Mouse (Mus musculus) embryonic facial prominence, embryonic 12.5 days (tissue): ENCODE data around the gene Vamp5. TPM values are rescaled to one million over a fixed set of nuclear protein-coding genes. Genes with fewer than 3 reads are reported as not detected.
A peak's percentile ranks its signal among the peaks of the same experiment; 100 is the strongest.

ENCODE experiments used
- ATAC-seq: fragments of 200-750 bp; cut with Nextera tagmentation; 2 replicates; pipeline ENCODE4 v1.8.0; 2017; ENCODE audit not compliant: insufficient number of reproducible peaks, insufficient read depth, low FRiP score, low TSS enrichment
- H3K27ac ChIP-seq: fragments of 300-500 bp; sonication (generic); 2 replicates; pipeline ENCODE4 v1.5.1; 2016; ENCODE audit warnings: mild to moderate bottlenecking
- H3K27me3 ChIP-seq: fragments of 300-500 bp; sonication (generic); 2 replicates; pipeline ENCODE4 v1.6.1; 2016; ENCODE audit warnings: mild to moderate bottlenecking, moderate library complexity
- H3K36me3 ChIP-seq: fragments of 300-500 bp; sonication (generic); 2 replicates; pipeline ENCODE4 v1.6.1; 2016; ENCODE audit warnings: mild to moderate bottlenecking
- H3K4me1 ChIP-seq: fragments of 300-500 bp; sonication (generic); 2 replicates; pipeline ENCODE4 v1.6.1; 2016
- H3K4me2 ChIP-seq: fragments of 300-500 bp; sonication (generic); replicated peaks from 2 replicates; pipeline ENCODE4 v1.6.1; 2016; ENCODE audit warnings: mild to moderate bottlenecking, moderate library complexity
- H3K4me3 ChIP-seq: fragments of 300-500 bp; sonication (generic); 2 replicates; pipeline ENCODE4 v1.5.1; 2016; ENCODE audit warnings: mild to moderate bottlenecking
- H3K9ac ChIP-seq: fragments of 300-500 bp; sonication (generic); 2 replicates; pipeline ENCODE4 v1.6.1; 2016; ENCODE audit warnings: mild to moderate bottlenecking, moderate library complexity
- H3K9me3 ChIP-seq: fragments of 300-500 bp; sonication (generic); 2 replicates; pipeline ENCODE4 v1.6.1; 2016; ENCODE audit warnings: mild to moderate bottlenecking, moderate library complexity
- WGBS: fragments of 180-500 bp; shearing (Covaris S2); methylation state at CpG from one replicate; pipeline ENCODE4 v1.1.7; 2016; 5-methylcytosine and 5-hydroxymethylcytosine counted together
- polyA plus RNA-seq: library from polyadenylated mRNA; unstranded; fragments of >200 nt; fragmentation: Nextera tagmentation; extraction: Ambion mirVana; gene quantifications from 2 replicates; pipeline ENCODE4 v1.2.1, GENCODE M21; 2016

The Vamp5 gene
- polyA plus RNA-seq, 1 experiment from 2014 or later, result 14.5 TPM

- H3K9me3 ChIP-seq, result no peaks in the 10 kb centered on the region
- peaks cover 44% of the 10 kb centered on the region for H3K4me1 ChIP-seq
- H3K27me3 ChIP-seq, result no peaks in the 10 kb centered on the region
- no peak overlapping the region for H3K4me3 ChIP-seq
- H3K36me3 ChIP-seq, result peaks cover 21% of the 10 kb centered on the region
- H3K27ac ChIP-seq, result 0 out of 2 replicates have a peak overlapping the region, but pooled peaks have one; percentile 32
- no peak for ATAC-seq
- WGBS, result 46% methylated on average over 5 of the region's 5 CpGs
- H3K9ac ChIP-seq, result no peak overlapping the region
- H3K4me2 ChIP-seq, result no peak overlapping the region
Observed at GRCm38 (mm10) chr6:72352636-72353405, 27.4 kb downstream of the Vamp5 start.

GRCm38 (mm10) chr6:72350214-72350613, 30.1 kb downstream of the Vamp5 start:
- H3K4me1 ChIP-seq, result peaks cover 39% of the 10 kb centered on the region

GRCm38 (mm10) chr6:72348411-72348810, 31.9 kb downstream of the Vamp5 start:
- H3K4me2 ChIP-seq, result peak overlapping the region; percentile 78
- no peak overlapping the region for H3K27ac ChIP-seq
- H3K4me1 ChIP-seq, result peaks cover 40% of the 10 kb centered on the region
- ATAC-seq, result no peak
- no peak overlapping the region for H3K9ac ChIP-seq
- no peaks in the 10 kb centered on the region for H3K27me3 ChIP-seq
- H3K4me3 ChIP-seq, result peak overlapping the region; percentile 68; the same call in 1 of the 2 replicates
- no peaks in the 10 kb centered on the region for H3K9me3 ChIP-seq
- 89% methylated on average over 10 of the region's 10 CpGs for WGBS
- H3K36me3 ChIP-seq, result peaks cover 16% of the 10 kb centered on the region

More at GRCm38 (mm10) chr6:72350214-72350613, 30.1 kb downstream of the Vamp5 start:
- peaks cover 16% of the 10 kb centered on the region for H3K36me3 ChIP-seq
- no peak overlapping the region for H3K4me3 ChIP-seq
- 94% methylated on average over 2 of the region's 2 CpGs for WGBS
- H3K9me3 ChIP-seq, result no peaks in the 10 kb centered on the region
- H3K9ac ChIP-seq, result no peak overlapping the region
- no peak for ATAC-seq
- no peak overlapping the region for H3K4me2 ChIP-seq
- H3K27me3 ChIP-seq, result no peaks in the 10 kb centered on the region
- no peak overlapping the region for H3K27ac ChIP-seq

GRCm38 (mm10) chr6:72347166-72347941, 32.9 kb downstream of the Vamp5 start, which contains the start of gene 0610030E20Rik:
TSS of gene 0610030E20Rik (plus strand) at chr6:72347317.
- H3K4me2 ChIP-seq, result peak within 1 kb of the TSS; percentile 78
- peaks cover 16% of the 10 kb centered on the region for H3K36me3 ChIP-seq
- WGBS, result under 1% methylated on average over 72 of the region's 72 CpGs
- peaks cover 29% of the 10 kb centered on the region for H3K4me1 ChIP-seq
- H3K27me3 ChIP-seq, result no peaks in the 10 kb centered on the region
- H3K9me3 ChIP-seq, result no peaks in the 10 kb centered on the region
- peak within 1 kb of the TSS; percentile 92 for H3K27ac ChIP-seq
- H3K9ac ChIP-seq, result peak within 1 kb of the TSS; percentile 94
- H3K4me3 ChIP-seq, result peak within 1 kb of the TSS; percentile 68
- peak; percentile 39 for ATAC-seq

GRCm38 (mm10) chr6:72346261-72346660, 34.0 kb downstream of the Vamp5 start:
- WGBS, result 77% methylated on average over 4 of the region's 4 CpGs
- Histone ChIP-seq H3K9me3 (no peaks in the 10 kb centered on the region), H3K4me2 (peak overlapping the region; percentile 78; the same call in 1 of the 2 replicates), H3K27ac (no peak overlapping the region), H3K27me3 (no peaks in the 10 kb centered on the region), H3K4me3 (no peak overlapping the region), H3K36me3 (peaks cover 16% of the 10 kb centered on the region), H3K4me1 (peaks cover 21% of the 10 kb centered on the region), H3K9ac (no peak overlapping the region)
- no peak for ATAC-seq

GRCm38 (mm10) chr6:72345633-72346032, 34.6 kb downstream of the Vamp5 start:
- H3K27me3 ChIP-seq, result no peaks in the 10 kb centered on the region
- peaks cover 13% of the 10 kb centered on the region for H3K36me3 ChIP-seq
- peaks cover 21% of the 10 kb centered on the region for H3K4me1 ChIP-seq
- H3K9me3 ChIP-seq, result no peaks in the 10 kb centered on the region
- H3K4me2 ChIP-seq, result peak overlapping the region; percentile 94
- peak overlapping the region; percentile 89 for H3K4me3 ChIP-seq
- no peak for ATAC-seq
- WGBS, result 52% methylated on average over 6 of the region's 6 CpGs
- peak overlapping the region; percentile 91; the same call in 1 of the 2 replicates for H3K9ac ChIP-seq
- no peak overlapping the region for H3K27ac ChIP-seq

- peak within 1 kb of the TSS; percentile 89 for H3K4me3 ChIP-seq
- peak within 1 kb of the TSS; percentile 94 for H3K4me2 ChIP-seq
- H3K36me3 ChIP-seq, result peaks cover 9% of the 10 kb centered on the region
- H3K4me1 ChIP-seq, result peaks cover 21% of the 10 kb centered on the region
- no peaks in the 10 kb centered on the region for H3K27me3 ChIP-seq
- under 1% methylated on average over 30 of the region's 30 CpGs for WGBS
- peak; percentile 54 for ATAC-seq
- no peak within 1 kb of the TSS for H3K27ac ChIP-seq
- peak within 1 kb of the TSS; percentile 91 for H3K9ac ChIP-seq
- no peaks in the 10 kb centered on the region for H3K9me3 ChIP-seq
Observed at GRCm38 (mm10) chr6:72345074-72345567, 35.1 kb downstream of the Vamp5 start, which contains the start of gene Usp39. TSS of gene Usp39 (minus strand) at chr6:72345184.

GRCm38 (mm10) chr6:72344396-72345073, 35.7 kb downstream of the Vamp5 start:
- H3K4me3 ChIP-seq, result peak overlapping the region; percentile 89
- under 1% methylated on average over 42 of the region's 42 CpGs for WGBS
- H3K27me3 ChIP-seq, result no peaks in the 10 kb centered on the region
- H3K9me3 ChIP-seq, result no peaks in the 10 kb centered on the region
- H3K27ac ChIP-seq, result no peak overlapping the region
- peak overlapping the region; percentile 94 for H3K4me2 ChIP-seq
- no peak for ATAC-seq
- H3K4me1 ChIP-seq, result peaks cover 21% of the 10 kb centered on the region
- H3K36me3 ChIP-seq, result peaks cover 13% of the 10 kb centered on the region
- H3K9ac ChIP-seq, result peak overlapping the region; percentile 91

- Histone ChIP-seq H3K9ac (no peak overlapping the region), H3K4me3 (no peak overlapping the region), H3K4me2 (no peak overlapping the region), H3K9me3 (no peaks in the 10 kb centered on the region), H3K4me1 (peaks cover 12% of the 10 kb centered on the region), H3K27me3 (no peaks in the 10 kb centered on the region), H3K36me3 (peaks cover 41% of the 10 kb centered on the region), H3K27ac (no peak overlapping the region)
- no peak for ATAC-seq
- 49% methylated on average over 2 of the region's 2 CpGs for WGBS
Observed at GRCm38 (mm10) chr6:72340481-72340880, 39.8 kb downstream of the Vamp5 start.

GRCm38 (mm10) chr6:72333111-72333510, 47.2 kb downstream of the Vamp5 start:
- Histone ChIP-seq H3K9ac (no peak overlapping the region), H3K36me3 (peaks cover 84% of the 10 kb centered on the region), H3K27ac (no peak overlapping the region), H3K27me3 (no peaks in the 10 kb centered on the region), H3K9me3 (no peaks in the 10 kb centered on the region), H3K4me1 (no peaks in the 10 kb centered on the region), H3K4me2 (no peak overlapping the region), H3K4me3 (no peak overlapping the region)
- no peak for ATAC-seq
- WGBS, result 68% methylated on average over 5 of the region's 5 CpGs

GRCm38 (mm10) chr6:72330133-72330532, 50.1 kb downstream of the Vamp5 start:
- Histone ChIP-seq H3K9ac (no peak overlapping the region), H3K9me3 (no peaks in the 10 kb centered on the region), H3K27me3 (no peaks in the 10 kb centered on the region), H3K36me3 (peaks cover 81% of the 10 kb centered on the region), H3K4me2 (no peak overlapping the region), H3K4me1 (no peaks in the 10 kb centered on the region), H3K27ac (no peak overlapping the region), H3K4me3 (no peak overlapping the region)
- ATAC-seq, result no peak
- WGBS, result 86% methylated on average over 4 of the region's 4 CpGs
